Mouse (Mus musculus): ENCODE measurements around the gene Olfr1233.

Gene Olfr1233

DNA sequence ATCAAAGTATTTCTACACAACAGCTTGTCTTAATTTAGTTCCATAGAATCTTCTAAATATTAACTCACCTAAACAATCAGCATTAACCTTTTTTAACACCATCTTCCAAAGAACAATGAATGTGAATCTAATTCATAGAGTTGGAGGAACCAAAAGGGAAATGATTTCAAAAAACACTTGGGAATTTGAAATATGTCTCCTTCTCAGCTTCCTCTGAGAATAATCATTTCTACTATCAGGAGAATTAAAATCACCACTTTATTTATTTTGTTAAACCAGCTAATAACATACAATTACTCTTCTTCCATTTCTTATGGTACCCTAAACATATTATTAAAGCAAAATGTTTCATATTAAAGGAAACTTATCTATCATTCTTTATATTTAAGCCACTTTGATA lies at the start of gene Olfr1233:
Gene Olfr1233, minus strand, starts transcription at position 101 of the 400 bp plus-strand sequence.
- no peak for DNase-seq (ENCODE audit: low spot score)

- no peak for DNase-seq (ENCODE audit: low spot score)
Observed at GRCm38 (mm10) chr2:89364765-89365164, 22.6 kb upstream of the Olfr1233 start, which contains the start of gene Olfr1234. Gene Olfr1234 (minus strand): TSS chr2:89364865.

DNA sequence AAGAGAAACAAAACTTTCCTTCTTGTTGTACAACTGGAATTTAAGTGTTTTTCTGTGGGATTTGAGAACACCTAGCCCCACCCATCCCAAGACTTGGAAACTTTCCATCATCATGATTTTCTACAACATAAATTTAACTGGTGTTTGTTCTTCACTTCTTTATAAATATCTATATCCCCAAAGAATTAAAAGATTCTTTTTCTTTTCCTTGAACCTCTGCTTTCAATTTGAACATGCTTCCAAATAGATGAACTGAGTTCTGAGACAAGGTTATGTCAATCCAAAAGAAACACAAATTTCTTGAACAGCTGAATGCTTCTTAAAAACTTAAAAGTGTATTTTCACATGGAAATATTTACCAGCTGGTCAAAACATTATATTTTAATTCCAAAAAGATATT lies 12.6 kb downstream of the Olfr1233 start, which contains the start of gene Olfr1232:
Gene Olfr1232, minus strand, starts transcription at position 101 of the 400 bp plus-strand sequence.
- no peak for DNase-seq (ENCODE audit: low spot score)

DNA sequence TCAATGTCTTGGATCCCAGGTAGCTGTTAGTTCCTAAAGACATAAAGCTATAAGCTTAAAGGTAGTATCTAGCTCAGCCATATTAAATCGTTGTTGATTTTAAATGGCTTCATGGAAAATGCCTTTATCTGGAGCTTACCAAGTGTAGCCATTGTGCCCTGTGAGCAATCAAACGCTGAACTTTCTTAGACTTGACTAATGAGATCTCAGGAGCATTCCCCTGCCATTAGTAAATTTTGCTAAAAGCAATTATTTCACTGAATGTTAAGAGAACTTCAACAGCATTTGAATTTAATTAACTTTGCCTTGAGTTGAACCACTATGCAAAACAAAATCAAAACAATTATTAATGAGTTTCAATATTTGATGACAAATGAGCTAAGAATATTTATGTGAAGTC lies 35.2 kb downstream of the Olfr1233 start, which contains the start of gene Olfr1231:
Gene Olfr1231, minus strand, starts transcription at position 101 of the 400 bp plus-strand sequence.
- DNase-seq (ENCODE audit: low spot score), result no peak

- no peak for DNase-seq (ENCODE audit: low spot score)
Observed at GRCm38 (mm10) chr2:89297168-89297567, 45.0 kb downstream of the Olfr1233 start, which contains the start of gene Olfr1230. Gene Olfr1230 (minus strand): TSS chr2:89297268.

DNA sequence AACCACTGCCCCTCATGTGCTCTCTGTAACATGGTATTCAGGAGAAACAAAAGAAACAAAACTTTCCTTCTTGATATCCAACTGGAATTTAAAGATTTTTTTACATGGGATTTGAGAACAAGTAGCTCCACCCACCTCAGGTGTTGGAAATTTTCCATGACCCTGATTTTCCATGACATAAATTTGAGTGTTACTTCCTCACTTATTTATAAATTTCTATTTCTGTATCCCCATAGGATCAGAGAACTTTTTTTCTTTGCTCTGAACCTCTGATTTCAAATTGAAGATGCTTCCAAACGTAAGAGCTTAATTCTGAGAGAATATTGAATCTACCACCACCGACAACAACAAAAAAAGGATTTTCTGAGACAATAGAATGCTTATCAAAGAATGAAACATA lies 54.3 kb downstream of the Olfr1233 start, which contains the start of gene Olfr1229:
Gene Olfr1229, minus strand, starts transcription at position 101 of the 400 bp plus-strand sequence.
- DNase-seq (ENCODE audit: low spot score), result no peak

All from ovary, postnatal 10 days (tissue).